Mouse (Mus musculus) spleen, adult 2 months (tissue): ENCODE measurements at regions not wholly inside any gene's neighbourhood (a gene's known extent, or its start where the extent isn't known, plus 50 kb on each side); places are given as distances from the start of the nearest gene placed in this dataset.

Experiments
- DNase-seq, 2 experiments: peaks; one replicate each; pipeline versions ENCODE4 v3.0.0 to v3.0.0-alpha.2; 2012 to 2021; ENCODE audit warnings: low spot score in 2 of 2, low read depth in 1 of 2
- H3K27ac ChIP-seq: fragments of 200-500 bp; 2 replicates; pipeline ENCODE4 v1.5.1; 2012; ENCODE audit warnings: low read length, inconsistent platforms; ENCODE audit not compliant: insufficient read depth
- H3K27me3 ChIP-seq: fragments of 200-500 bp; 2 replicates; pipeline ENCODE4 v1.6.1; 2012; ENCODE audit warnings: mild to moderate bottlenecking, moderate library complexity, low read length, inconsistent platforms; ENCODE audit not compliant: control insufficient read depth, insufficient read depth
- H3K36me3 ChIP-seq: fragments of 200-500 bp; 2 replicates; pipeline ENCODE4 v1.6.1; 2012; ENCODE audit warnings: mild to moderate bottlenecking, low read length, inconsistent platforms; ENCODE audit not compliant: control insufficient read depth, insufficient read depth
- H3K4me1 ChIP-seq: fragments of 200-500 bp; 2 replicates; pipeline ENCODE4 v1.6.1; 2011; ENCODE audit warnings: inconsistent platforms; ENCODE audit not compliant: control insufficient read depth, insufficient read depth, insufficient read length
- H3K4me3 ChIP-seq: fragments of 200-500 bp; 2 replicates; pipeline ENCODE4 v1.5.1; 2011; ENCODE audit warnings: mild to moderate bottlenecking, inconsistent platforms; ENCODE audit not compliant: insufficient read depth, insufficient read length; ENCODE audit errors: extremely low read depth
- CTCF ChIP-seq: fragments of 200-500 bp; IDR thresholded peaks from 2 replicates; pipeline ENCODE4 v1.5.1; 2011; ENCODE audit warnings: mild to moderate bottlenecking, inconsistent platforms; ENCODE audit not compliant: insufficient read depth, insufficient read length, insufficient replicate concordance; ENCODE audit errors: extremely low read depth
- POLR2A ChIP-seq: fragments of 200-500 bp; IDR thresholded peaks from 2 replicates; pipeline ENCODE4 v1.6.1; 2011; ENCODE audit warnings: low read depth, low read length, inconsistent platforms
- WGBS: fragments of 180-500 bp; shearing (Covaris S2); methylation state at CpG from one replicate; pipeline ENCODE4 v1.1.7; 2018; 5-methylcytosine and 5-hydroxymethylcytosine counted together

DNA sequence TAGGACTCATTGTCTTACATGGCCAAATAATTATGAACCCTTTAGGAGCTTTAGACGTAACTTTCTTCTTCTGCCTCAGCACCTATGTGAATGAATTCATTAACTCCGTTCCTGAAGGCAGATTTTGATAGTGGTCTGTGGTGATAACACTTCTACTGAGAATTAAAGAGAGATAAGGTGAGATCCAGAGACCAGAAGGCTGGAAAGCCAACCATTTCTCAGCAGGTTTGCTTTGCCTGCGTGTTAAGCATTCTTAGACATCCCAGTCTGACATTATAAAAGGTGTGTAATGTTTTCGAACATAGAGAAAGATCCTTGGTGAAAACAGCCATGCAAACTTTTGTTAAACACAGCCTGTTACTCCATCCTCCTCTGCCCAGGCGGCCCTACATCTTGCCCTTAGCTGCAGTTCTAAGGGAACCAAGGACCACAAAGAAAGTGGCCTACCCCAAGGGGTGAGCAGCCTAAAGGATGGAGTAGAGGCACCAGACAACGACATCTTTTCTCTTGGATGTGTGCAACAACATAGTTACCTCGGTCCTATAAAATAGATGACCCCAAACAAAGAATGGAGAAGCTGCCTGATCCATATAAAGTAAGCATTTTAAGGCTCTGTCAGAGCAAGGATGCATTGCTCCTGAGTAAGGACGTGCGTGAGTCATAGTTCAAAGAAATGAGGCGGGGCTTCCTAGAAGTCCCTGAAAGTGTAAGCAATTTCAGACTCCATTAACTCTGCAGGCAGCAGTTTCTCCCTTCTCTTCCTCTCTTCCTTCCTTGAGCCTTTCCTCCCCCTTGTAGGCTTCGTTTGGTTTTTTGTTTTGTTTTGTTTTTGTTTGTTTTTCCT, 55.1 kb upstream of the Xpr1 start:
- H3K4me3 ChIP-seq: no peak overlapping the region
- WGBS: 71% methylated on average over 11 of the region's 11 CpGs
- no peak for DNase-seq

GRCm38 (mm10) chr1:155472956-155473646, 55.9 kb upstream of the Xpr1 start:
- H3K4me3 ChIP-seq: no peak overlapping the region
- TF ChIP-seq CTCF (no peak), POLR2A (no peak)
- 89% methylated on average over 5 of the region's 5 CpGs for WGBS
- no peaks in the 10 kb centered on the region for H3K36me3 ChIP-seq
- no peak for DNase-seq
- no peak overlapping the region for H3K27ac ChIP-seq
- H3K27me3 ChIP-seq: no peaks in the 10 kb centered on the region
- no peaks in the 10 kb centered on the region; the same call in 1 of the 2 replicates for H3K4me1 ChIP-seq

More for the DNA sequence above, 55.1 kb upstream of the Xpr1 start:
- no peak for TF ChIP-seq POLR2A
- Histone ChIP-seq H3K36me3 (no peaks in the 10 kb centered on the region), H3K4me1 (no peaks in the 10 kb centered on the region; the same call in 1 of the 2 replicates), H3K27me3 (no peaks in the 10 kb centered on the region), H3K27ac (no peak overlapping the region)

GRCm38 (mm10) chr1:155474973-155475372, 57.8 kb upstream of the Xpr1 start:
- Histone ChIP-seq H3K27me3 (no peaks in the 10 kb centered on the region), H3K36me3 (no peaks in the 10 kb centered on the region), H3K27ac (no peak overlapping the region), H3K4me3 (no peak overlapping the region), H3K4me1 (no peaks in the 10 kb centered on the region; the same call in 1 of the 2 replicates)
- 11% methylated on average over 2 of the region's 2 CpGs for WGBS
- TF ChIP-seq CTCF: no peak
- TF ChIP-seq POLR2A: no peak
- DNase-seq: no peak

- WGBS: 19% methylated on average over 3 of the region's 3 CpGs
- no peaks in the 10 kb centered on the region for H3K27me3 ChIP-seq
- H3K4me1 ChIP-seq: no peaks in the 10 kb centered on the region; the same call in 1 of the 2 replicates
- no peak overlapping the region for H3K4me3 ChIP-seq
- no peaks in the 10 kb centered on the region for H3K36me3 ChIP-seq
- H3K27ac ChIP-seq: no peak overlapping the region
- TF ChIP-seq CTCF: no peak
- TF ChIP-seq POLR2A: no peak
- DNase-seq: peak in 1 of 2 experiments; percentile 33
Measured at GRCm38 (mm10) chr1:155476237-155476636, 59.0 kb upstream of the Xpr1 start.

DNA sequence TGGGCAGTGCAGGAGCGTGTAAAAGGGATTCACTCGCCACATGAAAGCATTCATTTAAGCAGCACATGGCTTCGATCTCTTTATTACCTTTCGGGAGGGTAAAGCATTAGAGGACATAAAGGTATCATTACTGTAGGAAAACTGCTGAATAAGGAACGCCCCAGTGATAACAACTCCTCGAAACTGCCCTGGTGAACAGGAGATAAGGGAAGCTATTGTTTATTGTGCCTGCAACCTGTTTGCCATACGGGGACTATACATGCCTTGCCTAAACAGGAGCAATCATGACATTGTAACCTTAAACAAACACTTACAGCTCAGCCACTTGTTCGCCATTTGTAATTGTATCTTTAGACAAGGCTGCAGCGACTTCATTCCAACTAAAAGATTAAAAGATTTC, 64.9 kb upstream of the Xpr1 start:
- no peak for TF ChIP-seq CTCF
- no peak for TF ChIP-seq POLR2A
- H3K4me1 ChIP-seq: no peaks in the 10 kb centered on the region
- H3K27ac ChIP-seq: no peak overlapping the region
- H3K4me3 ChIP-seq: no peak overlapping the region
- H3K36me3 ChIP-seq: no peaks in the 10 kb centered on the region
- WGBS: 80% methylated on average over 9 of the region's 9 CpGs
- no peaks in the 10 kb centered on the region for H3K27me3 ChIP-seq
- no peak for DNase-seq

GRCm38 (mm10) chr1:155482760-155483159, 65.5 kb upstream of the Xpr1 start:
- TF ChIP-seq POLR2A (no peak), CTCF (no peak)
- DNase-seq: no peak
- H3K36me3 ChIP-seq: no peaks in the 10 kb centered on the region
- H3K4me3 ChIP-seq: no peak overlapping the region
- no peak overlapping the region for H3K27ac ChIP-seq
- H3K27me3 ChIP-seq: no peaks in the 10 kb centered on the region
- 94% methylated on average over 5 of the region's 5 CpGs for WGBS
- H3K4me1 ChIP-seq: no peaks in the 10 kb centered on the region

GRCm38 (mm10) chr1:155483693-155484092, 66.5 kb upstream of the Xpr1 start:
- Histone ChIP-seq H3K4me3 (no peak overlapping the region), H3K4me1 (no peaks in the 10 kb centered on the region), H3K27ac (no peak overlapping the region), H3K27me3 (no peaks in the 10 kb centered on the region), H3K36me3 (no peaks in the 10 kb centered on the region)
- 26% methylated on average over 7 of the region's 7 CpGs for WGBS
- TF ChIP-seq CTCF: no peak
- no peak for TF ChIP-seq POLR2A
- peak; percentile 12 to 25 for DNase-seq
